Mouse (Mus musculus): ENCODE measurements at regions not wholly inside any gene's neighbourhood (a gene's known extent, or its start where the extent isn't known, plus 50 kb on each side); places are given as distances from the start of the nearest gene placed in this dataset.

GRCm38 (mm10) chr4:70781591-70781990 lies 246.8 kb upstream of the Megf9 start:
- H3K36me3 ChIP-seq (ENCODE audit: insufficient read depth, low read length), result no peaks in the 10 kb centered on the region
- no peak overlapping the region for H3K27ac ChIP-seq (ENCODE audit: low read length)
- H3K4me3 ChIP-seq (ENCODE audit: low read depth, low read length), result no peak overlapping the region
- no peaks in the 10 kb centered on the region for H3K9me3 ChIP-seq (ENCODE audit: low read length)
- no peak overlapping the region for H3K4me2 ChIP-seq (replicated peaks; ENCODE audit: low read depth, low read length)
- DNase-seq (ENCODE audit: low spot score) (no peak), ATAC-seq (no peak)
- WGBS, result 72% methylated on average over 2 of the region's 2 CpGs
- H3K4me1 ChIP-seq (ENCODE audit: insufficient read depth, low read depth, low read length), result no peaks in the 10 kb centered on the region
- H3K9ac ChIP-seq (replicated peaks; ENCODE audit: low read depth), result no peak overlapping the region
- TF ChIP-seq EP300 (IDR thresholded peaks at IDR 0.05) (no peak), CTCF (IDR thresholded peaks at IDR 0.05) (no peak)
- H3K27me3 ChIP-seq (replicated peaks; ENCODE audit: insufficient read depth, low read length), result no peaks in the 10 kb centered on the region

DNA sequence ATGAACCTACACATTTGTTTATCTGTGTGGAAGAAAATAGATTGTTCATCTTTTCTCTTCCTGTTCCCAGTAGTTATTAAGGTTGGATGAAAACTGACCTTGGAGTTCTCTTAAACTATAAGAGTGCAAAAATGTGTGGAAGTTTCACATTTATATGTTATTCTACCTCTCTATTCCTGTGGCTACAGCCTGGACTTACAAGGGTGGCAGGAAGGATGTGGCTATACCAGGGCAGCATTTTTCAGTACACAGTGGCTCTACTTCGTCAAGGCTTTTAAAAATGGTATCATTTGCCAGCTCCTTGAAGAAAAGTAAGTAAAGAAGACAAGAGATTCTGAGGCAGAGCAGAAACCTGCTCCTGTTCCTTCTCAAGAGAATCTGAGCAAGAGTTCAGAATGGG lies 241.5 kb upstream of the Megf9 start:
- WGBS, result 41% methylated on average over 1 of the region's 1 CpGs

GRCm38 (mm10) chr4:70743425-70743824 lies 208.6 kb upstream of the Megf9 start:
- DNase-seq (ENCODE audit: low spot score), result no peak
- no peaks in the 10 kb centered on the region for H3K36me3 ChIP-seq (ENCODE audit: insufficient read depth, low read length)

More for the DNA sequence above, 241.5 kb upstream of the Megf9 start:
- Histone ChIP-seq H3K27ac (ENCODE audit: low read length) (no peak overlapping the region), H3K4me2 (replicated peaks; ENCODE audit: low read depth, low read length) (no peak overlapping the region), H3K9ac (replicated peaks; ENCODE audit: low read depth) (no peak overlapping the region), H3K27me3 (replicated peaks; ENCODE audit: insufficient read depth, low read length) (no peaks in the 10 kb centered on the region), H3K4me3 (ENCODE audit: low read depth, low read length) (no peak overlapping the region), H3K9me3 (ENCODE audit: low read length) (no peaks in the 10 kb centered on the region), H3K4me1 (ENCODE audit: insufficient read depth, low read depth, low read length) (no peaks in the 10 kb centered on the region), H3K36me3 (ENCODE audit: insufficient read depth, low read length) (no peaks in the 10 kb centered on the region)
- no peak for ATAC-seq
- TF ChIP-seq EP300 (IDR thresholded peaks at IDR 0.05) (no peak), CTCF (IDR thresholded peaks at IDR 0.05) (no peak)
- no peak for DNase-seq (ENCODE audit: low spot score)

GRCm38 (mm10) chr4:70742002-70742401 lies 207.2 kb upstream of the Megf9 start:
- Histone ChIP-seq H3K9ac (replicated peaks; ENCODE audit: low read depth) (no peak overlapping the region), H3K27me3 (replicated peaks; ENCODE audit: insufficient read depth, low read length) (no peaks in the 10 kb centered on the region), H3K4me1 (ENCODE audit: insufficient read depth, low read depth, low read length) (no peaks in the 10 kb centered on the region), H3K36me3 (ENCODE audit: insufficient read depth, low read length) (no peaks in the 10 kb centered on the region), H3K9me3 (ENCODE audit: low read length) (no peaks in the 10 kb centered on the region), H3K4me2 (replicated peaks; ENCODE audit: low read depth, low read length) (no peak overlapping the region), H3K27ac (ENCODE audit: low read length) (no peak overlapping the region), H3K4me3 (ENCODE audit: low read depth, low read length) (no peak overlapping the region)
- WGBS, result 50% methylated on average over 1 of the region's 1 CpGs
- TF ChIP-seq EP300 (IDR thresholded peaks at IDR 0.05), result no peak
- TF ChIP-seq CTCF (IDR thresholded peaks at IDR 0.05), result no peak
- no peak for DNase-seq (ENCODE audit: low spot score)
- no peak for ATAC-seq

More at GRCm38 (mm10) chr4:70743425-70743824, 208.6 kb upstream of the Megf9 start:
- TF ChIP-seq CTCF (IDR thresholded peaks at IDR 0.05) (no peak), EP300 (IDR thresholded peaks at IDR 0.05) (no peak)
- H3K4me2 ChIP-seq (replicated peaks; ENCODE audit: low read depth, low read length), result no peak overlapping the region
- H3K9me3 ChIP-seq (ENCODE audit: low read length), result no peaks in the 10 kb centered on the region
- H3K27ac ChIP-seq (ENCODE audit: low read length), result no peak overlapping the region
- ATAC-seq, result no peak
- no peaks in the 10 kb centered on the region for H3K27me3 ChIP-seq (replicated peaks; ENCODE audit: insufficient read depth, low read length)
- H3K4me3 ChIP-seq (ENCODE audit: low read depth, low read length), result no peak overlapping the region
- 47% methylated on average over 1 of the region's 1 CpGs for WGBS
- no peak overlapping the region for H3K9ac ChIP-seq (replicated peaks; ENCODE audit: low read depth)
- H3K4me1 ChIP-seq (ENCODE audit: insufficient read depth, low read depth, low read length), result no peaks in the 10 kb centered on the region

DNA sequence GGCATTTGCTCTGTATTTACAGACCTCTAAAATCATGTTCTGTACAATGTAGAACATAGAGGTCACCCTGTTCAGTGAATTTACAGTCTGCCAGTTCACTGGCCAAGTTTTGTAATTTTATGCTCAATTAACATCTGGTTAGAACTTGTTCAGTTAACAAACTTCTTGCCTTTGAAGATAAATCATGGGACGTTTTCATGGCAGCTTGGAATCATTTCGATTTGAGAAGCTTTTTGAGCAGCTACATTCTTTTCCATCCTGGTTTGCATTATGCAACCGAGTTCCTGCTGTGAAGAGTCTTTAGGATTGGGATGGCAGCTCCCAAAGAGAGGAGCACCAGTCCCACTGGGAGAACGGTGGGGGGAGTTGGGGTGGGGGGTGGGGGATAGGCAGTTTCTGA lies 206.3 kb upstream of the Megf9 start:
- H3K4me2 ChIP-seq (replicated peaks; ENCODE audit: low read depth, low read length), result no peak overlapping the region
- H3K36me3 ChIP-seq (ENCODE audit: insufficient read depth, low read length), result no peaks in the 10 kb centered on the region
- no peak overlapping the region for H3K9ac ChIP-seq (replicated peaks; ENCODE audit: low read depth)
- TF ChIP-seq EP300 (IDR thresholded peaks at IDR 0.05) (no peak), CTCF (IDR thresholded peaks at IDR 0.05) (no peak)
- 42% methylated on average over 4 of the region's 4 CpGs for WGBS
- no peak overlapping the region for H3K27ac ChIP-seq (ENCODE audit: low read length)
- H3K9me3 ChIP-seq (ENCODE audit: low read length), result no peaks in the 10 kb centered on the region
- H3K4me3 ChIP-seq (ENCODE audit: low read depth, low read length), result no peak overlapping the region
- no peaks in the 10 kb centered on the region for H3K4me1 ChIP-seq (ENCODE audit: insufficient read depth, low read depth, low read length)
- no peak for DNase-seq (ENCODE audit: low spot score)
- no peak for ATAC-seq
- no peaks in the 10 kb centered on the region for H3K27me3 ChIP-seq (replicated peaks; ENCODE audit: insufficient read depth, low read length)

- Histone ChIP-seq H3K27ac (ENCODE audit: low read length) (no peak overlapping the region), H3K4me2 (replicated peaks; ENCODE audit: low read depth, low read length) (no peak overlapping the region), H3K36me3 (ENCODE audit: insufficient read depth, low read length) (no peaks in the 10 kb centered on the region), H3K4me3 (ENCODE audit: low read depth, low read length) (no peak overlapping the region), H3K9ac (replicated peaks; ENCODE audit: low read depth) (no peak overlapping the region), H3K4me1 (ENCODE audit: insufficient read depth, low read depth, low read length) (no peaks in the 10 kb centered on the region), H3K9me3 (ENCODE audit: low read length) (no peaks in the 10 kb centered on the region), H3K27me3 (replicated peaks; ENCODE audit: insufficient read depth, low read length) (no peaks in the 10 kb centered on the region)
- DNase-seq (ENCODE audit: low spot score) (no peak), ATAC-seq (no peak)
- TF ChIP-seq EP300 (IDR thresholded peaks at IDR 0.05) (no peak), CTCF (IDR thresholded peaks at IDR 0.05) (no peak)
- WGBS, result 20% methylated on average over 2 of the region's 2 CpGs
These were observed 174.4 kb upstream of the Megf9 start for GRCm38 (mm10) chr4:70709126-70709689.

Measured in lung, postnatal 0 days (tissue).